In genomic region chr2:172248106-172248764, GRCm38 (mm10) we compare ENCODE assay signal across 9 mouse cellular contexts. TPM values are rescaled to one million over a fixed set of nuclear protein-coding genes. Genes with fewer than 3 reads are reported as not detected.
A peak's percentile ranks its signal among the peaks of the same experiment; 100 is the strongest.
DNase-seq lines count a peak whose midpoint lies in the region; ATAC-seq and TF ChIP-seq lines count a peak whose summit lies in the region.
"Had no signal": no experiment of that assay in that cellular context is flagged by ENCODE, and none has a peak within 500 bp of the region (broad histone marks: within the 10 kb centered on the region; RNA-seq: fewer than 3 reads in every experiment).

Gene Mc3r, plus strand, starts transcription at chr2:172248492.

- no peak within 1 kb of the TSS for H3K9ac ChIP-seq in intestine, embryonic 14.5 days (ENCODE audit: low read length)
- H3K9ac ChIP-seq in intestine, embryonic 16.5 days (ENCODE audit: low read depth, low read length): no peak within 1 kb of the TSS
- no peak within 1 kb of the TSS for H3K9ac ChIP-seq in embryonic facial prominence, embryonic 13.5 days
- H3K9ac ChIP-seq in hindbrain, embryonic 13.5 days: no peak within 1 kb of the TSS
- H3K9ac ChIP-seq in limb, embryonic 11.5 days (ENCODE audit: low read length): no peak within 1 kb of the TSS
- H3K9ac ChIP-seq in midbrain, embryonic 16.5 days (ENCODE audit: low read depth, low read length): no peak within 1 kb of the TSS
- H3K9ac ChIP-seq: lung, embryonic 15.5 days had no signal

- no peaks in the 10 kb centered on the region for H3K9me3 ChIP-seq in intestine, embryonic 14.5 days (ENCODE audit: control insufficient read depth, low read length)
- no peaks in the 10 kb centered on the region for H3K9me3 ChIP-seq in intestine, embryonic 16.5 days (ENCODE audit: control insufficient read depth, low read length)
- no peaks in the 10 kb centered on the region for H3K9me3 ChIP-seq in embryonic facial prominence, embryonic 13.5 days
- no peaks in the 10 kb centered on the region for H3K9me3 ChIP-seq in hindbrain, embryonic 13.5 days
- no peaks in the 10 kb centered on the region for H3K9me3 ChIP-seq in limb, embryonic 11.5 days (ENCODE audit: control insufficient read depth, low read length)
- H3K9me3 ChIP-seq in midbrain, embryonic 16.5 days (replicated peaks; ENCODE audit: control insufficient read depth, low read length, poor library complexity, severe bottlenecking): no peaks in the 10 kb centered on the region
- H3K9me3 ChIP-seq: lung, embryonic 15.5 days had no signal

- H3K4me2 ChIP-seq in intestine, embryonic 14.5 days (ENCODE audit: low read length): no peak within 1 kb of the TSS
- H3K4me2 ChIP-seq in intestine, embryonic 16.5 days (ENCODE audit: low read depth, low read length): no peak within 1 kb of the TSS
- H3K4me2 ChIP-seq in embryonic facial prominence, embryonic 13.5 days: peak within 1 kb of the TSS; percentile 7; the same call in 1 of the 2 replicates
- peak within 1 kb of the TSS; percentile 32 for H3K4me2 ChIP-seq in hindbrain, embryonic 13.5 days
- no peak within 1 kb of the TSS for H3K4me2 ChIP-seq in limb, embryonic 11.5 days (ENCODE audit: low read depth, severe bottlenecking)
- H3K4me2 ChIP-seq in midbrain, embryonic 16.5 days (ENCODE audit: low read length): peak within 1 kb of the TSS; percentile 46
- H3K4me2 ChIP-seq: lung, embryonic 15.5 days had no signal

- TF ChIP-seq CTCF in bone marrow, adult 2 months (IDR thresholded peaks at IDR 0.05; ENCODE audit: control insufficient read depth, insufficient read depth, low read length): peak; percentile 36; the same call in 1 of the 2 replicates

- no peak within 1 kb of the TSS for H3K27ac ChIP-seq in intestine, embryonic 14.5 days (ENCODE audit: low read depth)
- no peak within 1 kb of the TSS for H3K27ac ChIP-seq in intestine, embryonic 16.5 days (ENCODE audit: low read length)
- no peak within 1 kb of the TSS for H3K27ac ChIP-seq in bone marrow, adult 2 months (ENCODE audit: control insufficient read depth, insufficient read depth, low read depth, low read length, poor library complexity)
- H3K27ac ChIP-seq in embryonic facial prominence, embryonic 13.5 days: no peak within 1 kb of the TSS
- no peak within 1 kb of the TSS for H3K27ac ChIP-seq in hindbrain, embryonic 13.5 days
- H3K27ac ChIP-seq in limb, embryonic 11.5 days (replicated peaks; ENCODE audit: low read depth, low read length): no peak within 1 kb of the TSS
- no peak within 1 kb of the TSS for H3K27ac ChIP-seq in midbrain, embryonic 16.5 days (ENCODE audit: low read length)
- H3K27ac ChIP-seq: lung, embryonic 15.5 days had no signal

- 11% methylated on average over 22 of the region's 22 CpGs for WGBS in intestine, embryonic 14.5 days
- 12% methylated on average over 22 of the region's 22 CpGs for WGBS in intestine, embryonic 16.5 days
- 15% methylated on average over 22 of the region's 22 CpGs for WGBS in bone marrow, adult 2 months
- WGBS in embryonic facial prominence, embryonic 13.5 days: 10% methylated on average over 22 of the region's 22 CpGs
- WGBS in hindbrain, embryonic 13.5 days: 12% methylated on average over 22 of the region's 22 CpGs
- WGBS in limb, embryonic 11.5 days: 12% methylated on average over 22 of the region's 22 CpGs
- 8% methylated on average over 22 of the region's 22 CpGs for WGBS in midbrain, embryonic 16.5 days

- H3K4me3 ChIP-seq in intestine, embryonic 14.5 days (ENCODE audit: low read depth, low read length): no peak within 1 kb of the TSS
- no peak within 1 kb of the TSS for H3K4me3 ChIP-seq in intestine, embryonic 16.5 days (ENCODE audit: low read length)
- H3K4me3 ChIP-seq in bone marrow, adult 2 months (replicated peaks; ENCODE audit: control insufficient read depth, low read depth, low read length): no peak within 1 kb of the TSS
- H3K4me3 ChIP-seq in embryonic facial prominence, embryonic 13.5 days: no peak within 1 kb of the TSS
- H3K4me3 ChIP-seq in hindbrain, embryonic 13.5 days: no peak within 1 kb of the TSS
- H3K4me3 ChIP-seq in limb, embryonic 11.5 days (ENCODE audit: low read depth, low read length): no peak within 1 kb of the TSS
- peak within 1 kb of the TSS; percentile 11; the same call in 1 of the 2 replicates for H3K4me3 ChIP-seq in midbrain, embryonic 16.5 days (ENCODE audit: low read depth, low read length)
- H3K4me3 ChIP-seq: lung, embryonic 15.5 days had no signal

- ATAC-seq in intestine, embryonic 14.5 days (replicated peaks; ENCODE audit: low FRiP score, low TSS enrichment, low read depth): no peak
- no peak for ATAC-seq in intestine, embryonic 16.5 days
- no peak for ATAC-seq in embryonic facial prominence, embryonic 13.5 days (ENCODE audit: insufficient number of reproducible peaks, insufficient read depth, low FRiP score, low TSS enrichment, low read depth)
- peak; percentile 39; the same call in 1 of the 2 replicates for ATAC-seq in hindbrain, embryonic 13.5 days (ENCODE audit: low FRiP score)
- no peak for ATAC-seq in limb, embryonic 11.5 days (ENCODE audit: insufficient number of reproducible peaks, low FRiP score, low TSS enrichment, low read depth)
- ATAC-seq in midbrain, embryonic 16.5 days: peak; percentile 73

- peak; percentile 81 for DNase-seq in intestine, embryonic 14.5 days (ENCODE audit: low spot score)
- DNase-seq in limb, embryonic 11.5 days (ENCODE audit: low spot score): peak; percentile 83
- DNase-seq in thymus, postnatal 14 days: peak; percentile 41

- peaks cover 21% of the 10 kb centered on the region for H3K27me3 ChIP-seq in intestine, embryonic 14.5 days (replicated peaks; ENCODE audit: control insufficient read depth, insufficient read depth, low read length)
- H3K27me3 ChIP-seq in intestine, embryonic 16.5 days (replicated peaks; ENCODE audit: control insufficient read depth, insufficient read depth, low read length): peaks cover 14% of the 10 kb centered on the region; the same call in 1 of the 2 replicates
- peaks cover 43% of the 10 kb centered on the region for H3K27me3 ChIP-seq in embryonic facial prominence, embryonic 13.5 days
- H3K27me3 ChIP-seq in hindbrain, embryonic 13.5 days: peaks cover 27% of the 10 kb centered on the region
- H3K27me3 ChIP-seq in limb, embryonic 11.5 days (ENCODE audit: control insufficient read depth, insufficient read depth, low read length): 0 out of 2 replicates have a peak, but pooled peaks cover 5% of the 10 kb centered on the region
- peaks cover 7% of the 10 kb centered on the region for H3K27me3 ChIP-seq in midbrain, embryonic 16.5 days (ENCODE audit: control insufficient read depth, insufficient read depth, low read depth, low read length)

- H3K36me3 ChIP-seq in intestine, embryonic 14.5 days (ENCODE audit: control insufficient read depth, insufficient read depth, low read length): no peaks in the 10 kb centered on the region
- no peaks in the 10 kb centered on the region for H3K36me3 ChIP-seq in intestine, embryonic 16.5 days (ENCODE audit: control insufficient read depth, insufficient read depth, low read length)
- H3K36me3 ChIP-seq in embryonic facial prominence, embryonic 13.5 days: no peaks in the 10 kb centered on the region
- H3K36me3 ChIP-seq in hindbrain, embryonic 13.5 days: no peaks in the 10 kb centered on the region
- H3K36me3 ChIP-seq in limb, embryonic 11.5 days (ENCODE audit: control insufficient read depth, insufficient read depth, low read length): no peaks in the 10 kb centered on the region
- no peaks in the 10 kb centered on the region for H3K36me3 ChIP-seq in midbrain, embryonic 16.5 days (ENCODE audit: control insufficient read depth, insufficient read depth, low read length)
- H3K36me3 ChIP-seq: lung, embryonic 15.5 days had no signal

- H3K4me1 ChIP-seq in intestine, embryonic 14.5 days (replicated peaks; ENCODE audit: control insufficient read depth, insufficient read depth, low read length): no peaks in the 10 kb centered on the region
- H3K4me1 ChIP-seq in intestine, embryonic 16.5 days (ENCODE audit: control insufficient read depth, insufficient read depth, low read length): no peaks in the 10 kb centered on the region
- no peaks in the 10 kb centered on the region for H3K4me1 ChIP-seq in bone marrow, adult 2 months (ENCODE audit: control insufficient read depth, insufficient read depth, low read length)
- H3K4me1 ChIP-seq in embryonic facial prominence, embryonic 13.5 days: peaks cover 16% of the 10 kb centered on the region
- H3K4me1 ChIP-seq in hindbrain, embryonic 13.5 days (replicated peaks): peaks cover 6% of the 10 kb centered on the region; the same call in 1 of the 2 replicates
- no peaks in the 10 kb centered on the region; the same call in 1 of the 2 replicates for H3K4me1 ChIP-seq in limb, embryonic 11.5 days (ENCODE audit: control insufficient read depth, insufficient read depth, low read length)
- no peaks in the 10 kb centered on the region; the same call in 1 of the 2 replicates for H3K4me1 ChIP-seq in midbrain, embryonic 16.5 days (ENCODE audit: control insufficient read depth, insufficient read depth, low read length)
- H3K4me1 ChIP-seq: lung, embryonic 15.5 days had no signal

- TF ChIP-seq POLR2A in bone marrow, adult 2 months (IDR thresholded peaks at IDR 0.05; ENCODE audit: borderline replicate concordance, control insufficient read depth, low read depth, low read length): no peak

RNA-seq across cellular contexts. Expression of gene Mc3r, which starts in this region (rescaled TPM):
- polyA plus RNA-seq in intestine, embryonic 14.5 days (2014; fragmentation: Nextera tagmentation; extraction: Ambion mirVana): not detected in 2 replicates
- polyA plus RNA-seq in intestine, embryonic 16.5 days (2015; fragmentation: Nextera tagmentation; extraction: Ambion mirVana): not detected in 2 replicates
- polyA plus RNA-seq in bone marrow, adult 2 months (2011; ENCODE audit: insufficient read depth, insufficient read length, low replicate concordance, missing spikeins): not detected in 2 replicates
- not detected in 2 replicates for polyA plus RNA-seq in embryonic facial prominence, embryonic 13.5 days (2015; fragmentation: Nextera tagmentation; extraction: Ambion mirVana)
- polyA plus RNA-seq in hindbrain, embryonic 13.5 days (2015; fragmentation: Nextera tagmentation; extraction: Ambion mirVana): 0.06 TPM in 2 replicates
- not detected in 2 replicates for polyA plus RNA-seq in limb, embryonic 11.5 days (2014; fragmentation: Nextera tagmentation; extraction: Ambion mirVana)
- polyA plus RNA-seq in midbrain, embryonic 16.5 days (2015; fragmentation: Nextera tagmentation; extraction: Ambion mirVana): 0.64 and 0.73 TPM in 2 replicates
- polyA plus RNA-seq: lung, embryonic 15.5 days had no signal

Comparison
In these comparisons a context has a peak if more than half of its experiments do, and no peak if none do; other contexts are left out.
1. Peak in DNase-seq in intestine, embryonic 14.5 days; RNA of the gene not detected or under 1 TPM.
2. Peak in ATAC-seq and H3K4me2 ChIP-seq in hindbrain, embryonic 13.5 days; RNA of the gene not detected or under 1 TPM.
3. Peak in DNase-seq in limb, embryonic 11.5 days; RNA of the gene not detected or under 1 TPM.
4. Peak in ATAC-seq, H3K4me3 ChIP-seq and H3K4me2 ChIP-seq in midbrain, embryonic 16.5 days; RNA of the gene not detected or under 1 TPM.